Mouse (Mus musculus) kidney, adult 2 months (tissue): ENCODE data around the gene Lap3. TPM values are rescaled to one million over a fixed set of nuclear protein-coding genes. Genes with fewer than 3 reads are reported as not detected.

Experiments
- DNase-seq: peaks from one replicate; pipeline ENCODE4 v3.0.0; 2021
- H3K27ac ChIP-seq: fragments of 200-500 bp; 2 replicates; pipeline ENCODE4 v1.5.1; 2012; ENCODE audit warnings: low read depth, low read length, control low read depth, inconsistent platforms; ENCODE audit not compliant: insufficient read depth
- H3K27me3 ChIP-seq: fragments of 200-500 bp; replicated peaks from 2 replicates; pipeline ENCODE4 v1.6.1; 2012; ENCODE audit warnings: mild to moderate bottlenecking, moderate library complexity, low read length, inconsistent platforms; ENCODE audit not compliant: control insufficient read depth, insufficient read depth
- H3K36me3 ChIP-seq: fragments of 200-500 bp; 2 replicates; pipeline ENCODE4 v1.6.1; 2012; ENCODE audit warnings: mild to moderate bottlenecking, moderate library complexity, low read length, inconsistent platforms; ENCODE audit not compliant: control insufficient read depth, insufficient read depth
- H3K4me1 ChIP-seq: fragments of 200-500 bp; 2 replicates; pipeline ENCODE4 v1.6.1; 2011; ENCODE audit warnings: low read length; ENCODE audit not compliant: control insufficient read depth, insufficient read depth
- H3K4me3 ChIP-seq: fragments of 200-500 bp; 2 replicates; pipeline ENCODE4 v1.5.1; 2011; ENCODE audit warnings: mild to moderate bottlenecking, low read depth, low read length, control low read depth; ENCODE audit not compliant: insufficient read depth
- CTCF ChIP-seq: fragments of 200-500 bp; conservative IDR thresholded peaks from 2 replicates; pipeline ENCODE4 v1.5.1; 2011; ENCODE audit warnings: low read depth, mild to moderate bottlenecking, control low read depth, low read length, moderate library complexity, mixed read lengths; ENCODE audit not compliant: insufficient read depth, insufficient read length
- POLR2A ChIP-seq: fragments of 200-500 bp; IDR thresholded peaks from one replicate; pipeline ENCODE4 v1.6.1; 2011; ENCODE audit warnings: low read depth, low read length, control low read depth
- WGBS: fragments of 180-500 bp; shearing (Covaris S2); methylation state at CpG from one replicate; pipeline ENCODE4 v1.1.7; 2018; 5-methylcytosine and 5-hydroxymethylcytosine counted together
- polyA plus RNA-seq: library from polyadenylated mRNA; depleted of rRNA; stranded (reverse); fragments of >200 nt; gene quantifications from 2 replicates; pipeline ENCODE4 v1.2.3, GENCODE M21; 2012

Lap3 gene
- polyA plus RNA-seq, 1 experiment, result 96.5 TPM

GRCm38 (mm10) chr5:45513511-45513910 is 20.3 kb downstream of the Lap3 start:
- no peak overlapping the region for H3K4me3 ChIP-seq
- 80% methylated on average over 2 of the region's 2 CpGs for WGBS
- H3K27me3 ChIP-seq, result no peaks in the 10 kb centered on the region
- H3K36me3 ChIP-seq, result no peaks in the 10 kb centered on the region; the same call in 1 of the 2 replicates
- DNase-seq, result peak; percentile 83
- TF ChIP-seq POLR2A, result no peak
- TF ChIP-seq CTCF, result peak; percentile 31; the same call in 1 of the 2 replicates
- H3K27ac ChIP-seq, result peak overlapping the region; percentile 96
- peaks cover 11% of the 10 kb centered on the region; the same call in 1 of the 2 replicates for H3K4me1 ChIP-seq

- WGBS, result 30% methylated on average over 1 of the region's 1 CpGs
- no peak for TF ChIP-seq CTCF
- TF ChIP-seq POLR2A, result no peak
- Histone ChIP-seq H3K27me3 (no peaks in the 10 kb centered on the region), H3K4me3 (no peak overlapping the region), H3K4me1 (peaks cover 11% of the 10 kb centered on the region; the same call in 1 of the 2 replicates), H3K27ac (peak overlapping the region; percentile 96), H3K36me3 (no peaks in the 10 kb centered on the region; the same call in 1 of the 2 replicates)
- peak; percentile 78 for DNase-seq
Measured at GRCm38 (mm10) chr5:45514599-45514998, 21.4 kb downstream of the Lap3 start.

GRCm38 (mm10) chr5:45515151-45515743 is 22.1 kb downstream of the Lap3 start:
- peak; percentile 85 for DNase-seq
- 84% methylated on average over 10 of the region's 10 CpGs for WGBS
- TF ChIP-seq CTCF (no peak), POLR2A (no peak)
- Histone ChIP-seq H3K27me3 (no peaks in the 10 kb centered on the region), H3K36me3 (no peaks in the 10 kb centered on the region; the same call in 1 of the 2 replicates), H3K27ac (peak overlapping the region; percentile 96), H3K4me3 (no peak overlapping the region), H3K4me1 (peaks cover 14% of the 10 kb centered on the region; the same call in 1 of the 2 replicates)

- WGBS, result 1% methylated on average over 56 of the region's 56 CpGs
- TF ChIP-seq CTCF (no peak), POLR2A (peak; percentile 47)
- Histone ChIP-seq H3K4me1 (peaks cover 8% of the 10 kb centered on the region; the same call in 1 of the 2 replicates), H3K4me3 (peak within 1 kb of the TSS; percentile 94), H3K27me3 (no peaks in the 10 kb centered on the region), H3K27ac (peak within 1 kb of the TSS; percentile 79), H3K36me3 (peaks cover 3% of the 10 kb centered on the region)
- peak; percentile 97 for DNase-seq
Measured at GRCm38 (mm10) chr5:45519960-45520808, 27.0 kb downstream of the Lap3 start, which contains the start of gene Med28. Gene Med28 (plus strand): TSS chr5:45520229.

GRCm38 (mm10) chr5:45520809-45521110 is 27.6 kb downstream of the Lap3 start:
- Histone ChIP-seq H3K4me1 (peaks cover 8% of the 10 kb centered on the region; the same call in 1 of the 2 replicates), H3K4me3 (peak overlapping the region; percentile 94), H3K27ac (peak overlapping the region; percentile 21; the same call in 1 of the 2 replicates), H3K36me3 (peaks cover 3% of the 10 kb centered on the region), H3K27me3 (no peaks in the 10 kb centered on the region)
- WGBS, result 3% methylated on average over 5 of the region's 5 CpGs
- TF ChIP-seq POLR2A (no peak), CTCF (no peak)
- DNase-seq, result no peak

- DNase-seq, result no peak
- TF ChIP-seq POLR2A (no peak), CTCF (no peak)
- H3K27ac ChIP-seq, result no peak overlapping the region
- peak overlapping the region; percentile 7; the same call in 1 of the 2 replicates for H3K4me3 ChIP-seq
- 72% methylated on average over 6 of the region's 6 CpGs for WGBS
- H3K27me3 ChIP-seq, result no peaks in the 10 kb centered on the region
- peaks cover 4% of the 10 kb centered on the region; the same call in 1 of the 2 replicates for H3K4me1 ChIP-seq
- H3K36me3 ChIP-seq, result peaks cover 3% of the 10 kb centered on the region
Measured at GRCm38 (mm10) chr5:45521601-45522000, 28.4 kb downstream of the Lap3 start.

GRCm38 (mm10) chr5:45525101-45525500 is 31.9 kb downstream of the Lap3 start:
- peaks cover 3% of the 10 kb centered on the region for H3K36me3 ChIP-seq
- no peaks in the 10 kb centered on the region; the same call in 1 of the 2 replicates for H3K4me1 ChIP-seq
- H3K27ac ChIP-seq, result no peak overlapping the region
- WGBS, result 71% methylated on average over 10 of the region's 10 CpGs
- TF ChIP-seq POLR2A, result no peak
- no peak for TF ChIP-seq CTCF
- no peaks in the 10 kb centered on the region for H3K27me3 ChIP-seq
- H3K4me3 ChIP-seq, result no peak overlapping the region
- peak; percentile 59 for DNase-seq
